Mouse (Mus musculus) lung, adult 2 months (tissue): ENCODE results near the gene Mark3.

Experiments used
- CTCF ChIP-seq: fragments of 200-500 bp; IDR thresholded peaks from 2 replicates; pipeline ENCODE4 v1.5.1; 2011; ENCODE audit warnings: mild to moderate bottlenecking, low read length, control low read depth; ENCODE audit not compliant: insufficient read depth
- POLR2A ChIP-seq: fragments of 200-500 bp; IDR thresholded peaks from 2 replicates; pipeline ENCODE4 v1.6.1; 2011; ENCODE audit warnings: low read depth, mild to moderate bottlenecking, control low read depth, low read length, borderline replicate concordance; ENCODE audit errors: extremely low read depth

GRCm38 (mm10) chr12:111670371-111670971 lies 96.1 kb downstream of the Mark3 start:
- no peak for TF ChIP-seq CTCF
- TF ChIP-seq POLR2A = no peak
